Mouse (Mus musculus) hindbrain, embryonic 12.5 days (tissue): ENCODE data around the gene Zmat3. TPM values are rescaled to one million over a fixed set of nuclear protein-coding genes. Genes with fewer than 3 reads are reported as not detected.

ENCODE experiments used
- ATAC-seq: fragments of 200-750 bp; cut with Nextera tagmentation; 2 replicates; pipeline ENCODE4 v1.8.0; 2017; ENCODE audit warnings: moderate TSS enrichment; ENCODE audit not compliant: low FRiP score
- H3K27ac ChIP-seq: fragments of 300-500 bp; sonication (generic); 2 replicates; pipeline ENCODE4 v1.5.1; 2016; ENCODE audit warnings: mild to moderate bottlenecking
- H3K27me3 ChIP-seq: fragments of 300-500 bp; sonication (generic); 2 replicates; pipeline ENCODE4 v1.6.1; 2016; ENCODE audit warnings: mild to moderate bottlenecking
- H3K36me3 ChIP-seq: fragments of 300-500 bp; sonication (generic); 2 replicates; pipeline ENCODE4 v1.6.1; 2016; ENCODE audit warnings: mild to moderate bottlenecking
- H3K4me1 ChIP-seq: fragments of 300-500 bp; sonication (generic); 2 replicates; pipeline ENCODE4 v1.6.1; 2016
- H3K4me2 ChIP-seq: fragments of 300-500 bp; sonication (generic); replicated peaks from 2 replicates; pipeline ENCODE4 v1.6.1; 2016; ENCODE audit warnings: mild to moderate bottlenecking
- H3K4me3 ChIP-seq: fragments of 300-500 bp; sonication (generic); 2 replicates; pipeline ENCODE4 v1.5.1; 2016; ENCODE audit warnings: mild to moderate bottlenecking
- H3K9ac ChIP-seq: fragments of 300-500 bp; sonication (generic); 2 replicates; pipeline ENCODE4 v1.6.1; 2016; ENCODE audit warnings: mild to moderate bottlenecking, moderate library complexity
- H3K9me3 ChIP-seq: fragments of 300-500 bp; sonication (generic); replicated peaks from 2 replicates; pipeline ENCODE4 v1.6.1; 2016; ENCODE audit warnings: mild to moderate bottlenecking
- WGBS: fragments of 180-500 bp; shearing (Covaris S2); methylation state at CpG from one replicate; pipeline ENCODE4 v1.1.7; 2016; 5-methylcytosine and 5-hydroxymethylcytosine counted together
- polyA plus RNA-seq: library from polyadenylated mRNA; unstranded; fragments of >200 nt; fragmentation: Nextera tagmentation; extraction: Ambion mirVana; gene quantifications from 2 replicates; pipeline ENCODE4 v1.2.1, GENCODE M21; 2016

The Zmat3 gene
- polyA plus RNA-seq, 1 experiment from 2014 or later, result 9.4 TPM

GRCm38 (mm10) chr3:32397461-32398174, 31.8 kb upstream of the Zmat3 start, which contains the start of gene Pik3ca:
TSS of gene Pik3ca (plus strand) at chr3:32397671.
- Histone ChIP-seq H3K27me3 (no peaks in the 10 kb centered on the region), H3K27ac (peak within 1 kb of the TSS; percentile 97), H3K9ac (peak within 1 kb of the TSS; percentile 97), H3K36me3 (no peaks in the 10 kb centered on the region), H3K9me3 (no peaks in the 10 kb centered on the region), H3K4me2 (peak within 1 kb of the TSS; percentile 66), H3K4me3 (peak within 1 kb of the TSS; percentile 95), H3K4me1 (peaks cover 30% of the 10 kb centered on the region)
- WGBS, result under 1% methylated on average over 44 of the region's 65 CpGs
- ATAC-seq, result peak; percentile 80

- ATAC-seq, result peak; percentile 98
- Histone ChIP-seq H3K4me1 (peaks cover 29% of the 10 kb centered on the region), H3K4me2 (peak overlapping the region; percentile 66), H3K27me3 (no peaks in the 10 kb centered on the region), H3K36me3 (no peaks in the 10 kb centered on the region), H3K9me3 (no peaks in the 10 kb centered on the region), H3K4me3 (peak overlapping the region; percentile 95), H3K9ac (peak overlapping the region; percentile 97), H3K27ac (peak overlapping the region; percentile 97)
- WGBS, result under 1% methylated on average over 55 of the region's 77 CpGs
These were observed 31.1 kb upstream of the Zmat3 start for GRCm38 (mm10) chr3:32396794-32397460.

GRCm38 (mm10) chr3:32395771-32396551, 30.1 kb upstream of the Zmat3 start:
- H3K9me3 ChIP-seq, result no peaks in the 10 kb centered on the region
- H3K4me3 ChIP-seq, result peak overlapping the region; percentile 95
- no peaks in the 10 kb centered on the region for H3K36me3 ChIP-seq
- H3K27me3 ChIP-seq, result no peaks in the 10 kb centered on the region
- H3K4me1 ChIP-seq, result peaks cover 26% of the 10 kb centered on the region
- WGBS, result 28% methylated on average over 23 of the region's 24 CpGs
- H3K27ac ChIP-seq, result peak overlapping the region; percentile 97
- peak overlapping the region; percentile 56; the same call in 1 of the 2 replicates for H3K9ac ChIP-seq
- no peak for ATAC-seq
- peak overlapping the region; percentile 55 for H3K4me2 ChIP-seq

GRCm38 (mm10) chr3:32393986-32394385, 28.2 kb upstream of the Zmat3 start:
- Histone ChIP-seq H3K4me1 (peaks cover 10% of the 10 kb centered on the region), H3K9ac (no peak overlapping the region), H3K36me3 (no peaks in the 10 kb centered on the region), H3K27me3 (no peaks in the 10 kb centered on the region), H3K9me3 (no peaks in the 10 kb centered on the region), H3K4me3 (no peak overlapping the region), H3K27ac (no peak overlapping the region), H3K4me2 (no peak overlapping the region)
- WGBS, result 90% methylated on average over 8 of the region's 8 CpGs
- no peak for ATAC-seq

GRCm38 (mm10) chr3:32392841-32393240, 27.0 kb upstream of the Zmat3 start:
- 94% methylated on average over 4 of the region's 4 CpGs for whole genome bisulfite sequencing
- Histone ChIP-seq H3K27ac (no peak overlapping the region), H3K9ac (no peak overlapping the region), H3K4me3 (no peak overlapping the region), H3K36me3 (no peaks in the 10 kb centered on the region), H3K4me2 (no peak overlapping the region), H3K27me3 (no peaks in the 10 kb centered on the region), H3K4me1 (peaks cover 5% of the 10 kb centered on the region), H3K9me3 (no peaks in the 10 kb centered on the region)
- ATAC-seq, result no peak

- ATAC-seq, result no peak
- Histone ChIP-seq H3K4me3 (no peak overlapping the region), H3K36me3 (no peaks in the 10 kb centered on the region), H3K27ac (no peak overlapping the region), H3K9ac (no peak overlapping the region), H3K9me3 (no peaks in the 10 kb centered on the region), H3K27me3 (no peaks in the 10 kb centered on the region), H3K4me2 (no peak overlapping the region), H3K4me1 (no peaks in the 10 kb centered on the region)
- WGBS, result 82% methylated on average over 3 of the region's 3 CpGs
These were observed 15.7 kb upstream of the Zmat3 start for GRCm38 (mm10) chr3:32381556-32381955.

- H3K9ac ChIP-seq, result no peak overlapping the region
- H3K4me2 ChIP-seq, result no peak overlapping the region
- no peaks in the 10 kb centered on the region for H3K27me3 ChIP-seq
- ATAC-seq, result no peak
- H3K4me3 ChIP-seq, result no peak overlapping the region
- H3K36me3 ChIP-seq, result no peaks in the 10 kb centered on the region
- 40% methylated on average over 2 of the region's 2 CpGs for WGBS
- no peaks in the 10 kb centered on the region for H3K4me1 ChIP-seq
- H3K27ac ChIP-seq, result no peak overlapping the region
- H3K9me3 ChIP-seq, result no peaks in the 10 kb centered on the region
These were observed 14.1 kb upstream of the Zmat3 start for GRCm38 (mm10) chr3:32379891-32380290.

- H3K36me3 ChIP-seq, result no peaks in the 10 kb centered on the region
- H3K4me2 ChIP-seq, result no peak overlapping the region
- no peak overlapping the region for H3K27ac ChIP-seq
- ATAC-seq, result no peak
- H3K4me1 ChIP-seq, result no peaks in the 10 kb centered on the region
- WGBS, result 79% methylated on average over 6 of the region's 6 CpGs
- no peaks in the 10 kb centered on the region for H3K9me3 ChIP-seq
- H3K27me3 ChIP-seq, result no peaks in the 10 kb centered on the region
- no peak overlapping the region for H3K4me3 ChIP-seq
- H3K9ac ChIP-seq, result no peak overlapping the region
These were observed 7.4 kb upstream of the Zmat3 start for GRCm38 (mm10) chr3:32373236-32373635.

GRCm38 (mm10) chr3:32372470-32372869, 6.7 kb upstream of the Zmat3 start:
- Histone ChIP-seq H3K9me3 (no peaks in the 10 kb centered on the region), H3K4me1 (no peaks in the 10 kb centered on the region), H3K9ac (no peak overlapping the region), H3K36me3 (no peaks in the 10 kb centered on the region), H3K4me3 (no peak overlapping the region), H3K27ac (no peak overlapping the region), H3K27me3 (no peaks in the 10 kb centered on the region), H3K4me2 (no peak overlapping the region)
- ATAC-seq, result no peak
- WGBS, result 89% methylated on average over 8 of the region's 8 CpGs

GRCm38 (mm10) chr3:32371957-32372356, 6.1 kb upstream of the Zmat3 start:
- Histone ChIP-seq H3K9me3 (no peaks in the 10 kb centered on the region), H3K9ac (no peak overlapping the region), H3K4me3 (no peak overlapping the region), H3K36me3 (no peaks in the 10 kb centered on the region), H3K27ac (no peak overlapping the region), H3K4me2 (no peak overlapping the region), H3K27me3 (no peaks in the 10 kb centered on the region), H3K4me1 (no peaks in the 10 kb centered on the region)
- 77% methylated on average over 7 of the region's 7 CpGs for WGBS
- ATAC-seq, result no peak

- ATAC-seq, result no peak
- Histone ChIP-seq H3K4me2 (no peak overlapping the region), H3K4me1 (peaks cover 13% of the 10 kb centered on the region), H3K4me3 (no peak overlapping the region), H3K9ac (no peak overlapping the region), H3K36me3 (no peaks in the 10 kb centered on the region), H3K27me3 (no peaks in the 10 kb centered on the region), H3K9me3 (no peaks in the 10 kb centered on the region), H3K27ac (no peak overlapping the region)
- 97% methylated on average over 1 of the region's 1 CpGs for WGBS
These were observed 1.7 kb upstream of the Zmat3 start for GRCm38 (mm10) chr3:32367516-32367915.

GRCm38 (mm10) chr3:32366246-32366734, 476 bp upstream of the Zmat3 start:
- 55% methylated on average over 17 of the region's 17 CpGs for WGBS
- peak overlapping the region; percentile 91 for H3K27ac ChIP-seq
- peak overlapping the region; percentile 88 for H3K4me3 ChIP-seq
- no peaks in the 10 kb centered on the region for H3K36me3 ChIP-seq
- ATAC-seq, result peak; percentile 71
- no peaks in the 10 kb centered on the region for H3K9me3 ChIP-seq
- peak overlapping the region; percentile 75 for H3K4me2 ChIP-seq
- no peaks in the 10 kb centered on the region for H3K27me3 ChIP-seq
- peaks cover 15% of the 10 kb centered on the region for H3K4me1 ChIP-seq
- peak overlapping the region; percentile 90 for H3K9ac ChIP-seq
